Mouse (Mus musculus) cerebellum, adult 11 months (tissue): Measurements from ENCODE around the gene Naa16.

Source experiments
- DNase-seq: peaks from one replicate; pipeline ENCODE4 v3.0.0; 2022

The Naa16 gene

DNA sequence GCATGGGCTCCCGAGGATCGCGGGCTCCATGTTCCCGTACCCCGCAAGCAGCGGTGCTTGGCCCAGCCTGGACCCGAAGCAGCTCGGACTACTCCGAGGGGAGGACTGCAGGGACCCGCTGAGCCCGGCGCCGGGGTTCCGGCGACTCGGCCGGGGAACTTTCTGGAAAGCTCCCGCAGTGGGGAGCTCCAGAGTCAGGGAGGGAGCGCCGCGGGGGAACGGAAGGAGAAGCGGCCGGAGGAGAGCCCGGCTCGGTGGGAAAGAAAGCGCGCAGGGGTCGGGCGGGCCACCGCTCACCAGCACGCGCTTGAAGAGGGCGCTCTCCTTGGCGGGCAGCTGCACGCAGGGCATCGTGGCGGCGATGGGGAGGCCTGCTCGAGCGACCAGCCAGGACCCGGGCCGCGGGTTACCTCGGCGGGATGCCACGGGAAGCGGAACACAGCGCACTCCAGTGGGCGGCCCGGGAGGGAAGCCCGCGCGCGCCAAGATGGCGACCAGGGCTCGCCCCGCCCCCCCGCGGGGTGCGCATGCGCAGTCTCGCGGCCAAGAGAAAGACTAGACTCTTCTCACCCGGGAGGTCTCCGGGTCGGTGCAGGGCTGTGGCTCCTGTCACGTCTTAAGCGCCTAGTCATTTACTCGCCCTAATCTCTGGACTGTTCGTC, at the start of gene Naa16:
Gene Naa16 (minus strand): TSS at position 514 of the 662 bp plus-strand sequence.
- peak; percentile 94 for DNase-seq

DNA sequence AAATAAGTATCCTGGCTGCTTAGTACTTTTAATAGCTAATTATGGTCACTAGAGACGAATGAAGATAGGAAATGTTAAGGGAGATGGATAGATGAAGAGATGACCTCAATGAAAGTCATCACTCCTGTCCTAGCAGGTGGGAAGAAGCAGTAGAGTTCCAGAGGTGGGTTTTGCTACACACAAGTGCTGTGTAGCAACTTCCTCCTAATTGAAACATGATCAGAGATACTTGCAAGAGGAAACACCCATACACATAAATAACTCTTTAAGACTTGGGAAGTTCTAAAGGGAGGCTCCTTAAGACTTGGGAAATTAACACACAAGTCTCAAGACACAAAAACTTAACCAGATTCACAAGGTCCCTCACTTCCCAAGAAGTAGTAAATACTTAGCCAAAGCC, 43.5 kb upstream of the Naa16 start:
- DNase-seq: no peak

DNA sequence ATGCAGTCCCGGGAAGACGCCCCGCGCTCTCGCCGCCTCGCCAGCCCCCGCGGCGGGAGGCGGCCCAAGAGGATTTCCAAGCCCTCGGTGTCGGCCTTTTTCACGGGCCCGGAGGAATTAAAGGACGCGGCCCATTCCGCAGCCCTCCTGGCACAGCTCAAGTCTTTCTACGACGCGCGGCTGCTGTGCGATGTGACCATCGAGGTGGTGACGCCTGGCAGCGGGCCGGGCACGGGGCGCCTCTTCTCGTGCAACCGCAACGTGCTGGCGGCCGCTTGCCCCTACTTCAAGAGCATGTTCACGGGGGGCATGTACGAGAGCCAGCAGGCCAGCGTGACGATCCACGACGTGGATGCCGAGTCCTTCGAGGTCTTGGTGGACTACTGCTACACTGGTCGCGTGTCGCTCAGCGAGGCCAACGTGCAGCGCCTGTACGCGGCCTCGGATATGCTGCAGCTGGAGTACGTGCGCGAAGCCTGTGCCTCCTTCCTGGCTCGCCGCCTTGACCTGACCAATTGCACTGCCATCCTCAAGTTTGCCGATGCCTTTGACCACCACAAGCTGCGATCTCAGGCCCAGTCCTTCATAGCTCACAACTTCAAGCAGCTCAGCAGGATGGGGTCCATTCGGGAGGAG, 36.3 kb upstream of the Naa16 start:
- peak; percentile 23 for DNase-seq

DNA sequence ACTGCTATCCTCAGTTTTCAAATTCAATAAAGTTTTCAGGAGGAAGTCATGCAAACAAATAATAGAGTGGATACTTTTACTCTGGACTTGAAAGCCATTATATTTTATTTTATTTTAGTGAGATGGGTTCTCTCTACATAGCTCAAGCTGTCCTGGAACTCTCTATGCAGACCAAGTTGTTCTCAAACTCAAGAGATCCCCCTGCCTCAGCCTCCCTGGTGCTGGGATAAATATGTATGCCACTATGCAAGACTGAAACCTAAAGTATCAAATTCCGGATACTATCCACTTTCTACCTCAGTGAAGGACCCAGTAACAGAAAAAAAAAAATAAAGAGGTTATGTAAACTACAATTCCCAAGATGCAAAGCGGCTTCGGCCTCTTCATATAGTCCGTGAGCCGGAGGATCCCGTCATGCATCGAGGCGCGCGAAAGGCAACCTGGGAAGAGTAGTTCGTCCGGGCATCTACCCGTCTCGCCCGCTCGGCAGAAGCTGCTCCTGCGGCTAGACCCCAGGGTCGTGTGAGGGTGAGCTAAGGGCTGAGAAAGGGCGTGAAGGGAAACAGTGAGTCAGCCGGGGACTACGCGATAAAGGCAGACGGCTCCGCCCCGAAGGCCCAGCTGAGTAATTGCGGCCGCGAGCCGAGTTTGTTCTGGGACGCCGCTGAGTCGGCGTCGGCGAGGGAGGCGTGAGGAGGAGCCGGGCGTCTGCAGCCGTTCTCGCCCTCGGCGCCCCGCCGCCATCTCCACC, 35.6 kb upstream of the Naa16 start, which contains the start of gene Kbtbd7:
Gene Kbtbd7 (plus strand): TSS at position 533 of the 751 bp plus-strand sequence.
- DNase-seq: peak; percentile 84

DNA sequence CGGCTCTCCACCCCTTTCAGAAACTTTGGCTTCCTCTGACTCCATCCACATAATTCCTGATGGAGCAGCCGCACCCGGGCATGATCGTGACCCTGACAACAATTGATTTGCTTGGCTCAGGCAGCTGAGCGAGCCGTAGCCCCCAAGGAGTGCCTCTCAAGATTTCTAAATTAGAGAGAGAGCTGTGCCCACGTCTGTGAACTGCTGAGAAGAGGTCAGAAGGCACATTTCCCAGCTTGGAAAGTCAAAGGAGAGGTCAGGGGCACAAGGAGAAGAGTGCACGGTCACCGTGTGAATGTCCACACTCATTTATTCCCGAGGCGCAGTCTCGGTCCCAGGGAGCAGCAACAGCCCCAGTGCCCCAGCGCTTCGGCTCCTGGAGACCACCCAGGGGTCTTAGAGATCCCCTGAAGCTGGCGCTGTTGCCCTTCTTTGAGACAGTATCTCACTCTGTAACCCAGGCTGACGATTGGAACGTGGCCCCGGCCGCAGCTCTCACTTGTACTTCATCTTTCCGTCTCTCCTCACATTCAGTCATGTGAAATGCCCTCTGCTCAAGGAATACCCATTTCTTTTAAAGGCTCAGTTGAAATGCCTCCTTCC, 29.6 kb upstream of the Naa16 start:
- DNase-seq: no peak

DNA sequence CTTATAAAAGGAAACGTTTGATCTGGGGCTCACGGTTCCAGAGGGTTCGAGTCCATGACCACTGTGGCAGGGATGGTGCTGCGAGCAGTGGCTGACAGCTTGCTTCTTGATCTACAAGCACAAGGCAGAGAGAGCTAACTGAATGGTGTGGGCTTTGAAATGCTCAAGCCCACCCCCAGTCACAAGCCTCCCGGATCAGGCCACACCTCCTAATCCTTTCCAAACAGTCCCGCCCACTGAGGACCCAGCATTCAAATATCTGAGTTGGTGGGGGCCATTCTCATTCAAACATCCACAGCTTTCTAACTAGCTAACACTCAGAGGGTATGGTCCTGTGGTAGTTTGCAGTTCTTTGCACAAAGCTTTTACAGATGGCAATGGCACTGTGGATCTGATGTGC, 22.5 kb upstream of the Naa16 start:
- DNase-seq: no peak

DNA sequence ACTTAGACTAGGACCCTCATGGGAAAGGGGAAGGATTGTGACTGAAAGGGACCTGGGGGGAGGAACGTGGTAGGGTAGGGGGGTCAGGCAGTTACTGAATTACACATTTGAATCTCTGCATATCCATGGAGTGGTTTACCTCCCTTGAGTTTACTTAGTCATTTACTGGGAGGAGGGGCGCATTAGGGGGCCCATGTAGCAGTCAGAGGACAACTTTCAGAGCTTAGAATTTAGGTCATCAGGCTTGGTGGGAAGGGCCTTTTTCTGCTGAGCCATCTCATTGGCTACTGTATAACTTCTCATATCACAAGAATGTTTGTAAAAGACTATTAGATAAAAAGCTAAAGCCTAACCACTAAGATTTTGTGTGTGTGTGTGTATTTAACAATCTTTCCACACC, 20.1 kb upstream of the Naa16 start:
- no peak for DNase-seq

DNA sequence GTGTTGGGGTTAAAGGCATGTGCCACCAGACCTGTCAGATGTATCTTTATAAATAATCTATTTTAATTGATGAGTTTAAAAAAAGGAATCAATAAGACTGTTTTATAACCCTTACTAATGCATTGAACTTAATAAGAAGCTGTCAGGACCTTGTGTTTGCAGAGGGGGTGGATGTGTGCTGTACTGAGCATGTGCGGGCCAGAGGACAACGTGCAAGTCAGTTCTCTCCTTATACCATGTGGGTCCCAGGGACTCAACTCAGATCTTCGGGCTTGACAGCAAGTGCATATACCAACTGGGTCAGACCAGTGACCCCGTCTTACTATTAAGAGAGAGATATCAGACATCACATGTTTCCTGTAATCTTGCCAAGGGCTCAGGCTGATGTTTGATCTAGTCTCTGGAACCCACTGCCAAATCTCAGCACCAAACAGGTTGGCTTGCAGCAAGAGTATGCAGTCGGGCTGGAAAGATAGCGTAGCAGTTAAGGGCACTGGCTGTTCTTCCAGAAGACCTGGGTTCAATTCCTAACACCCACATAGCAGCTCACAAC, 18.8 kb upstream of the Naa16 start:
- DNase-seq: no peak

DNA sequence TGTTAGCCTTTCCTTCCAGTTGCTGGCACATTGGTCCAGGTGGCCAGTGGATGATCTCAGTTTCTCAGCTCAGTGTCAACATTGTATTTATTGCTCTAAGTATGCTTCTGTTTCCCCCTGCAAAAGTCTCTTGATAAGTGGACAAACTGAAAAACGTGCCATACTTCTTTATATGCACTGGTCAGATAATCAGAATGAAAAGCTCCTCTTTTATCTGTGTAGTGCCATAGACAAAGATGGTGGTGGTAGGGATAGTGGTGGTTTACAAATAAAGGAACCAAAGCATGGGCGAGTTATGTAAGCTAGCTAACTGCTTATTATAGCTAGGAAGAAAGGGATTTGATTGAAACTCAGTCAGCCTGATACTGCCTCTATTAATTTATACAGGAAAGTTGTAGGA, 17.1 kb upstream of the Naa16 start:
- no peak for DNase-seq

DNA sequence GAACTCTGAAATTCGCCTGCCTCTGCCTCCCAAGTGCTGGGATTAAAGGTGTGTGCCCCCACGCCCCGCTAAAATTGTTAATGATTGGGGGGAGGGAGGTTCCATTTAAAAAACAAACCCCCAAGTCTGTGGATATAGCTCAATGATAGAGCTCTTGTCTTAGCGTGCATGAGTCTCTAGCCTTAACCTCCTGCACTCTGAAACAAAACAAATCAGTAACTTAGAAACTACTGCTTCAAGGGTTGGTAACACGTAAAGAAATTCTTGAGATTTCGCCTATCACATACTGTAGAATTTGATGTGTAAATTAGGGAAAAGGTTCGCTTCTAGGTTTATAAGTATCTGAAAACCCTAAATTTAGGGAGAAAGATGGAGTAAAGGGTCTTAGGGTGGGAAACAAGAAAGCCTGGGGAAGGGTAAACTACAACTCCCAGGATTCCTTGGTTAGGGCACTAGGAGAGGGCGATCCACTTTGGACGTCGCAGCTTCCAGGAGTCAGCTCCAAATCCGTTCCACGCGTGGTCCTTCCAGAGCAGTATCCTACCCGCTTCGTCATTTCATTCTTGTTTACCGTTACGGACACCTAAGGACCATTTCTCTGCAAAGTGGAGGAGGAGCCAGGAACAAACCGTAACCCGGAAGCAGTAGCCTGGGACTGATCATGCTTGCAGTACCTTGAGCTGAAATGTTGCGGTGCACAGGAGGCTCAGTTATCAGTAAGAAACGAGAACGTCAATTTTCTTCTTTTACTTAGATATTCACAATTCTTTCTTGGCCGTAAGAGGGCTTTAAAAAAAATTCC, 6.9 kb upstream of the Naa16 start, which contains the start of gene Mtrf1:
Gene Mtrf1 (plus strand): TSS at position 452 of the 802 bp plus-strand sequence.
- peak; percentile 58 for DNase-seq

DNA sequence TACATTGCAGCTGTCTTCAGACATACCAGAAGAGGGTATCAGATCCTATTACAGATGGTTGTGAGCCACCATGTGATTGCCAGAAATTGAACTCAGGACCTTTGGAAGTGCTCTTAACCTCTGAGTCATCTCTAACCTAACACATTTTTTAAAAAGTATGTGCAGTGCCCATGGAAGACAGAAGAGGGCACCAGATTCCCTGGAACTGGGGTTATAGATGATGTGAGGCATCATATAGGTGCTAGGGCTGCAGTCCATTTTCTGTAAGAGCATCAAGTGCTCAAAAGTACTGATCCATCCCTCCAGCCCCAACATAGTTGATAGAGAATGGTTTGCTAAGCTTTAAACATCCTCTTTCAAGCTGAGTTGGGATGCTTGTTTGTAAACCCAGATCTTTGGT, 4.0 kb upstream of the Naa16 start:
- DNase-seq: no peak

DNA sequence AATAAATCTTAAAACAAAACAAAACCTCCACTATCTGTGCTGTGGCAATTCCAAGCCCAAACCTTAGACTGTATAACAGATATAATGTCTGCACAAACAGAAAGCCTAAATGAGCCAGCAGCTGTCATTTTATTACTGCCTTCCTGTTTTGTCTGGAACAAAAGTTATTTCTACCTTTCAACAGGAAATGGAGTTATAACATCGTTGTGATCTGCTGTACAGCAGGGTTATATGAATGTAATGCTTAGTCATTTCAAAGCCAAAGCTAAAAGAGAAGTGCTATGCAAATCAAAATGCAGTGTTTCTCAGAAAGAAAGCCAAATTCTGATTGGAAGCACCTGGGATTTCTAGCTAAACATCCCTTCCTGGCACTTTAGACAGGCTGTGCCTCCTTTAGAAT, 2.7 kb upstream of the Naa16 start:
- DNase-seq: no peak

DNA sequence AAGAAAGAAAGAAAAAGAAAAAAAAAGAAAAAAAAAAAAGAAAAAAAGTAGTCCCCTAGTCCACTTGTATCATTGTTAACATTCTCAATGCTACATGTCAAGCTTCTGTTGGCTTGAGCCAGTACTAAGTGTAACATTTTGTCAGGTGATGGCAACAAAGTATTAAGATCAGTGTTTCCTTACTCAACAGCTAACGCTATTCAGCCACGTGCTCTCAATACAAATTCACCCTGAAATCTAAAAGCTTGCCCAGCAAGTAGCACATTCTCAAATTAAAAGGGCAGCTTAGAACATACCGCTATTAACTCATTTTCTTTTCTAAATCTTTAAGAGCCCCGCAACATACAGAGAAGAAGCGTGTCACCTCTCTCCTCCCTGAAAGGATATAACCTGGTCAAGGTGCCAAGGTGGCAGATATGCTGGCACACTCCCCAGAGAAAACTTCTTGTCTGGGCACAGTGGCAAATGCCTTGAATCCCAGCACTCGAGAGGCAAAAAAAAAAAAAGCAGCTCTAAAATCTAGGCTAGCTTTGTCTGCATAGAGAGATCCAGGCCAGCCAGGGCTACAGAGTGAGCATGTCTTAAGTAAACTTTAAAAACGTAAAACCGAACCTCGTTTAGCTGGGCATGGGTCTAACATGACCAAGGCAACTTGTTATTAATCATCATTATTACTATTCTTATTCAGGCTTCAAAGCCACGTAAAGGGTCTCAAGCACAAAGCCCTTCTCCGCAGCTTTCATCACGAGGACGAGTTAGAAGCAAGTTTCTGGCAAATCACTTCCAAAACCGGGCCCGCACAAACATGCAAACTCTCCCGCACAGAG, 927 bp downstream of the Naa16 start:
- DNase-seq: peak; percentile 43

DNA sequence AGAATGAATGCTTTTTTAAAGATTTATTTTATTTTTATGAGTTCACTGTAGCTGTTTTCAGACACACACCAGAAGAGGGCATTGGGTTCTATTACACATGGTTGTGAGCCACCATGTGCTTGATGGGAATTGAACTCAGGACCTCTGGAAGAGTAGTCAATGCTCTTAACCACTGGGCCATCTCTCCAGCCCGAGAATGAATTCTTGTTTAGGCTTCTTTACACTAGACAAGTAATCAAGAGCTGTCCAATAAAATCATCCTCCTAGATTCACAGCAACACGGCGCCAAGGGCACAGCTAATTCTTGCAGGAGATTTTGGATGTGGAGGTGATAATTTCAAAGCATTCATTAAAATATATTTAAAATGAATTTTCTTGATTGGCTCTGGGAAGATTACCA, 2.3 kb downstream of the Naa16 start:
- no peak for DNase-seq

DNA sequence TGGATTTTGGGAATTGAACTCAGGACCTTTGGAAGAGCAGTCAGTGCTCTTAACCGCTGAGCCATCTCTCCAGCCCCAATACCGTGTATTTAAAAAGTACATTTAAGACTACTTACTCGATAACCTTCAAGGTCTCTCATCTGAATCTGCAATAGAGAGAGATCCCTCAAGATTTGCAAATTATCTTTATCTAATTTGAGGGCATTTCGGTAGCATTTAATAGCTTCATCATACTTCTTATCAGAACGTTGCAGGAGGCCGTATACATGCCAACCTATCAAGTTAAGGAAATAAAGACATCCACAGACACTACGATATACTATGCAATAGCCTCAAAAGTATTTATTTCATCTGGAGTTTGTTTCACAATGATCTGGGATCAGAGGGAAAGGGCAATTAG, 7.5 kb downstream of the Naa16 start:
- no peak for DNase-seq

DNA sequence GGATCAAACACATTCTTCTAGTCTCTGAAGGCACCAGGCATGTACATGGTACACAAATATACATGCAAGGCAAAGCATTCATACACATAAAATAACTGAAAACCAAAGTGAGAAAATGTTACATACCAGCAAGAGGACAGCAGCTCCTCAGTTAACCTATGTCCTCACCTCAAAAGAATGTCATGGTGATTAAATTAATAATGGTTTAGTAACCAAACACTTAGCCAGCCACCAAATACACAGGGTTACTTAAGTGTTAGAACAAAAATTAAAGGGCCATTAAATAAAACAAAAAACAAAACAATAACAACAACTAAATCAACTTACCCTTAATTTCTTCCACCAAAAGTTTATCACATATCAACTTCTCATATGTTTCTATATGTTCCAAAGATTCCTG, 13.5 kb downstream of the Naa16 start:
- DNase-seq: no peak

DNA sequence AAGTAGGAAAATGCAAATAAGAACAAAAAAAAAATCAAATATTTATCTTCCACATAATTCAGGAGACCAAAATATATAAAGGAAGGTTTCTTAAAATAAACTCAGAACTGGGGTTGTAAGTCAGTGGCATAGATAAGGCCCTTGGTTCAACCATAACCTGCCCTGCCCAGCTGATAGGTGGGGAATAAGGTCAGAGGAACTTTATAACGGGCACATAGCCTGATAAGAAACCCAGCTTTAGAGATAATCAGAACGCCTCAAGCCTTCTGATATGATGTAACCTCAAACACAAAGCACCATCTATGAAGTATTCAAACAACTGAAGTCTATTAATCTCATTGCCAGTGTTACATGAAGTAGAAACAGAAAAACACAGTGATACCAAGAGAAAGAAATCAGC, 32.5 kb downstream of the Naa16 start:
- DNase-seq: no peak

DNA sequence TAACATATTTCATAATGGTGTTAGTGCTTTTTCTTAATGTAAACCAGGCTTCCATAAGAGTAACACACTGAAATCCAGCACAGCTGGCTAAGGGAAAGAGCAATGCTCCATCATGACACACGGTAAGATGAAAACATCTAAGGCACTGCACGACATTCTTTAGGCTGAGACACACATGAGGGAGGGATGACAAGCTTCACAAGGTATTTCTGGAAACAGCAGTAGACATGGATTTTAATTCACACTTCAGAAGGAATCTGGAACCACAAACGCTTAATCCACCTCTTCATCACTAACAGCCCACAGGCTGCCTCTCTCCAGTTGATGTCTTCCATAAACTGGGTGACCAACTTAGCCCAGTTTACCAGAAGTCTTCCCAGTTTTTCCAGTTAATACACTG, 44.2 kb downstream of the Naa16 start:
- DNase-seq: no peak

DNA sequence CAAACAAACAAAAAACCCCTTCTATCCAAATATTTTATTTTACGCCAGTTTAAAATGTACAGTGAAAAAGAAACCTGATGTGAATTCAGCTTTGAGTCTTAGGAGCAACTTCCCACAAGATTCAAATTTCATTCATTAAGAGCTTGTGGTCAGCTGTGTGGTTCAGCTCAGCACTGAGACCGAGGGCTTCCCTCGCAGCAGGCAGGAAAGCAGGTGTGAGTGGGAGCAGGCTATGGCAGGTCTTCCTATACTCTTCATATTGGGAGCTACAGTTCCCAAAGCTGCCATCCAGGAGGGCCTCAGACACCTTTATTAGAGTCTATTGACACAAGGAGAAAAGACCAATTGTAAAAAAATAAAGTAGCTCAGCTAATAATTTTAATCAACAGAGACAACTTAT, 55.0 kb downstream of the Naa16 start:
- DNase-seq: no peak

DNA sequence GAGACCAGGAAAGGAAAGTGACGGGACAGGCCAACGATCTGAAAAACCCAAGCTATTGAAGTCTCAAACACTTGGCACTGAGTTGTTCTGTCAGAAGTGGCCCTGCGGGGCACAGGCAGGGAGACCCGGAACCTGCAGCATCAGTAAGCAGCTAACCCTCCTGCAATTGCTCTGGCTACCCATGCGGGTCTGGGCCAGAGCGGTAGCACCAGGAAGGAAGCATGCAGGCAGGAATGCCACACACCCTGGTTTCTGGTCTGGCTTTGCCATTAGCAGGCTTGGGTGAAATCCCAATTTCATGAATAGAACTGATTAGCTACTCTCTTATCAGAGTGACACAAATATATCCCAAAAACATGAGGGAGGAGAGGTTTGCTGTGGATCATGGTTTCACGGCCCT, 58.6 kb downstream of the Naa16 start:
- DNase-seq: no peak

DNA sequence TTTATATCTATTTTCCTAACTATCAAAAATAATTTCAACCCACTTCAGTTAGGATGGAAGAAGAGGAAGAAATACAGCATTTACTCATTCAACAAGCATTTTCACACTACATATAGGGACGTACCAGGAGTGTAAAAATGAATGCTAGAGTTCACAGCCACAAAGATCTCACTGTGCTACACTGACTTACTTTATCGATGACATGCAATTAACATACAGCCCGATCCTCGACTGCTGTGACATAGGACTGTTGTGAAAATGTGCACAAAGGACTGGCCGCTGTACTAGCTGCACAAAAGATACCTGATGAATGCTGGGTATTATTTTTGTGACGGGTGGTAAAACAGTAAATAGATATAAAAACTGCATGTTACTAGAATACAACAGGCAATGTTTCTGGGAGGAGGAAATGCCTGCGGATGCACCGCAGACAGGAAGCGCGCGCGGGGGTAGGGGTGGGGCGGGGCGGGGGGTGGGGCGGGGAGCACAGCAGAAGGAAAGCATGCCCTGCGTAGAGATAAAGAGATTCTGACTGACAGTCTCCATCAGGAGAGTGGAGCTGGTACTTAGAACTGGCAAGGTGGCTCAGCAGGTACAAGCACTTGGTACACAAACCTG, 59.5 kb downstream of the Naa16 start:
- DNase-seq: no peak
